ENCODE assay signal across 11 mouse cellular contexts in the genomic region with DNA sequence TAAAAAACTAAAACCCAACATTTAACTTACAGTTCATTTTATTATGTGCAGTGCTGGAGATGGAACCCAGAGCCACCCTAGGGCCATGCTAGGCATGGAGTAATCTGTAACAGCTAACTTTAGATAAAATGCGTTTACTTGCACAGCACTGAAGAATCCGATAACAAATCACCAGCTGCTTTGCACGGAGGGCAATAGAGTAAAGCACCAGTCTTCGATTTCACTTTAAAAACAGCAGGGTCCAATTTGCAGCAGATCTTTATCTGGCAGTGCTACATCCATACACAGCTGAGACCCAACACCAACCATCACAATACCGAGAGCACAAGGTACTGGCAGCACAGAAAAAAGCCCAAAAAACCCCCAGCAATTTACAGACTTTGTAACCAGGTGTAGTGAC. TPM values are rescaled to one million over a fixed set of nuclear protein-coding genes. Genes with fewer than 3 reads are reported as not detected.
DNase-seq lines count a peak whose midpoint lies in the region; ATAC-seq and TF ChIP-seq lines count a peak whose summit lies in the region.
"Had no signal": no experiment of that assay in that cellular context is flagged by ENCODE, and none has a peak within 500 bp of the region (broad histone marks: within the 10 kb centered on the region; RNA-seq: fewer than 3 reads in every experiment).

No protein-coding gene starts in this region.

- no peaks in the 10 kb centered on the region for H3K36me3 ChIP-seq in heart, embryonic 11.5 days (ENCODE audit: control insufficient read depth, insufficient read depth, low read length)
- no peaks in the 10 kb centered on the region for H3K36me3 ChIP-seq in neural tube, embryonic 12.5 days
- 0 out of 2 replicates have a peak, but pooled peaks cover 3% of the 10 kb centered on the region for H3K36me3 ChIP-seq in limb, embryonic 14.5 days (ENCODE audit: control insufficient read depth, insufficient read depth, low read length)

- no peaks in the 10 kb centered on the region for H3K9me3 ChIP-seq in heart, embryonic 11.5 days (replicated peaks; ENCODE audit: control insufficient read depth, low read length)
- no peaks in the 10 kb centered on the region for H3K9me3 ChIP-seq in neural tube, embryonic 12.5 days
- H3K9me3 ChIP-seq in limb, embryonic 14.5 days (ENCODE audit: control insufficient read depth, low read length) = no peaks in the 10 kb centered on the region

- TF ChIP-seq POLR2A in limb, embryonic 14.5 days (IDR thresholded peaks at IDR 0.05; ENCODE audit: borderline replicate concordance, extremely low read depth, insufficient read depth, insufficient read length) = no peak

- H3K4me3 ChIP-seq in heart, embryonic 11.5 days (ENCODE audit: low read depth, low read length) = no peak overlapping the region
- no peak overlapping the region for H3K4me3 ChIP-seq in neural tube, embryonic 12.5 days
- H3K4me3 ChIP-seq in limb, embryonic 14.5 days (replicated peaks; ENCODE audit: low read length) = no peak overlapping the region

- no peaks in the 10 kb centered on the region for H3K27me3 ChIP-seq in heart, embryonic 11.5 days (ENCODE audit: control insufficient read depth, insufficient read depth, low read length)
- H3K27me3 ChIP-seq in neural tube, embryonic 12.5 days (replicated peaks) = no peaks in the 10 kb centered on the region
- no peaks in the 10 kb centered on the region for H3K27me3 ChIP-seq in limb, embryonic 14.5 days (ENCODE audit: control insufficient read depth, insufficient read depth, low read length)

- no peak for ATAC-seq in heart, embryonic 11.5 days (replicated peaks; ENCODE audit: insufficient number of reproducible peaks, low FRiP score, low TSS enrichment)
- ATAC-seq in neural tube, embryonic 12.5 days (ENCODE audit: low FRiP score, low read depth) = no peak
- no peak for ATAC-seq in limb, embryonic 14.5 days (ENCODE audit: low FRiP score, low read depth)
- no peak for ATAC-seq in granulocyte monocyte progenitor cell, adult 5-6 weeks (replicated peaks; ENCODE audit: poor library complexity, severe bottlenecking)

- 68% methylated on average over 5 of the region's 5 CpGs for WGBS in heart, embryonic 11.5 days (ENCODE audit: insufficient replicate concordance)
- WGBS in neural tube, embryonic 12.5 days = 85% methylated on average over 5 of the region's 5 CpGs
- WGBS in limb, embryonic 14.5 days = 72% methylated on average over 5 of the region's 5 CpGs

- no peak overlapping the region for H3K9ac ChIP-seq in heart, embryonic 11.5 days (ENCODE audit: low read depth, low read length)
- no peak overlapping the region for H3K9ac ChIP-seq in neural tube, embryonic 12.5 days
- H3K9ac ChIP-seq in limb, embryonic 14.5 days (ENCODE audit: low read depth, low read length, severe bottlenecking) = no peak overlapping the region

- peaks cover 30% of the 10 kb centered on the region for H3K4me1 ChIP-seq in heart, embryonic 11.5 days (ENCODE audit: control insufficient read depth, insufficient read depth, low read length)
- H3K4me1 ChIP-seq in neural tube, embryonic 12.5 days = peaks cover 30% of the 10 kb centered on the region
- peaks cover 25% of the 10 kb centered on the region for H3K4me1 ChIP-seq in limb, embryonic 14.5 days (ENCODE audit: control insufficient read depth, insufficient read depth, low read length)

- DNase-seq in heart, adult 9 months (ENCODE audit: low spot score in 2 of 2) = no peak
- DNase-seq in neural tube, embryonic 10.5 days (ENCODE audit: extremely low spot score, low spot score) = no peak
- no peak for DNase-seq in limb, embryonic 14.5 days (ENCODE audit: low spot score)
- no peak for DNase-seq in left cerebral cortex, adult 18-20 months (ENCODE audit: low spot score in 2 of 2)
- no peak for DNase-seq in layer of hippocampus, adult 8-10 months (ENCODE audit: low spot score in 2 of 2)
- DNase-seq: cerebellum, adult 9-10 months; kidney, adult 9 months; lung, adult 18-20 months had no signal

- no peak overlapping the region for H3K27ac ChIP-seq in heart, embryonic 11.5 days (ENCODE audit: low read depth, low read length)
- H3K27ac ChIP-seq in neural tube, embryonic 12.5 days = no peak overlapping the region
- H3K27ac ChIP-seq in limb, embryonic 14.5 days (replicated peaks; ENCODE audit: low read depth, low read length) = peak overlapping the region; percentile 92; the same call in 1 of the 2 replicates

- H3K4me2 ChIP-seq in heart, embryonic 11.5 days = peak overlapping the region; percentile 99
- peak overlapping the region; percentile 81; the same call in 1 of the 2 replicates for H3K4me2 ChIP-seq in neural tube, embryonic 12.5 days (replicated peaks)
- peak overlapping the region; percentile 94; the same call in 1 of the 2 replicates for H3K4me2 ChIP-seq in limb, embryonic 14.5 days (replicated peaks; ENCODE audit: low read depth, low read length, severe bottlenecking)

RNA-seq across cellular contexts. Expression of a gene that starts 6.6 kb away (rescaled TPM):
- 20.8 and 21.3 TPM in 2 replicates for polyA plus RNA-seq in heart, embryonic 11.5 days (2014; fragmentation: Nextera tagmentation; extraction: Ambion mirVana)
- 32.0 and 33.6 TPM in 2 replicates for polyA plus RNA-seq in neural tube, embryonic 12.5 days (2016; fragmentation: Nextera tagmentation; extraction: Ambion mirVana)
- 28.9 and 39.7 TPM in 2 replicates for polyA plus RNA-seq in limb, embryonic 14.5 days (2012; rRNA removed)
- polyA plus RNA-seq in limb, embryonic 14.5 days (2014; fragmentation: Nextera tagmentation; extraction: Ambion mirVana) = 26.4 and 31.4 TPM in 2 replicates
- 44.8 and 57.8 TPM in 2 replicates for total RNA-seq in granulocyte monocyte progenitor cell, adult 5-6 weeks (2014; fragmentation: Nextera tagmentation)
- 48.5 and 51.3 TPM in 2 replicates for total RNA-seq in granulocyte monocyte progenitor cell, adult 5-6 weeks (2017)
- 10 to 100 TPM; 56.2 to 59.1 TPM for total RNA-seq in left cerebral cortex, adult 18-20 months (2021)
- total RNA-seq in layer of hippocampus, adult 8-10 months (2022) = 10 to 100 TPM; 55.2 to 63.2 (median 60.2) TPM

RNA-seq across cellular contexts. Expression of a gene that starts 6.7 kb away (rescaled TPM):
- polyA plus RNA-seq in heart, embryonic 11.5 days (2014; fragmentation: Nextera tagmentation; extraction: Ambion mirVana) = 52.9 and 54.2 TPM in 2 replicates
- 53.8 and 56.8 TPM in 2 replicates for polyA plus RNA-seq in neural tube, embryonic 12.5 days (2016; fragmentation: Nextera tagmentation; extraction: Ambion mirVana)
- polyA plus RNA-seq in limb, embryonic 14.5 days (2012; rRNA removed) = 58.9 and 64.0 TPM in 2 replicates
- 69.9 and 71.9 TPM in 2 replicates for polyA plus RNA-seq in limb, embryonic 14.5 days (2014; fragmentation: Nextera tagmentation; extraction: Ambion mirVana)
- total RNA-seq in granulocyte monocyte progenitor cell, adult 5-6 weeks (2014; fragmentation: Nextera tagmentation) = 50.9 and 61.5 TPM in 2 replicates
- 58.6 and 64.3 TPM in 2 replicates for total RNA-seq in granulocyte monocyte progenitor cell, adult 5-6 weeks (2017)
- 10 to 100 TPM; 63.9 to 67.2 TPM for total RNA-seq in left cerebral cortex, adult 18-20 months (2021)
- total RNA-seq in layer of hippocampus, adult 8-10 months (2022) = 10 to 100 TPM; 57.7 to 66.1 (median 60.0) TPM

RNA-seq across cellular contexts. Expression of a gene that starts 21.9 kb away (rescaled TPM):
- polyA plus RNA-seq in heart, embryonic 11.5 days (2014; fragmentation: Nextera tagmentation; extraction: Ambion mirVana) = 0.41 and 0.96 TPM in 2 replicates
- polyA plus RNA-seq in neural tube, embryonic 12.5 days (2016; fragmentation: Nextera tagmentation; extraction: Ambion mirVana) = 0.43 and 0.52 TPM in 2 replicates
- 3.4 and 5.9 TPM in 2 replicates for polyA plus RNA-seq in limb, embryonic 14.5 days (2012; rRNA removed)
- 1.7 and 2.2 TPM in 2 replicates for polyA plus RNA-seq in limb, embryonic 14.5 days (2014; fragmentation: Nextera tagmentation; extraction: Ambion mirVana)
- total RNA-seq in granulocyte monocyte progenitor cell, adult 5-6 weeks (2014; fragmentation: Nextera tagmentation) = 19.4 and 21.5 TPM in 2 replicates
- 6.5 and 9.0 TPM in 2 replicates for total RNA-seq in granulocyte monocyte progenitor cell, adult 5-6 weeks (2017)
- total RNA-seq in left cerebral cortex, adult 18-20 months (2021) = under 1 TPM; 0.26 to 0.37 TPM
- total RNA-seq in layer of hippocampus, adult 8-10 months (2022) = 1 to 10 TPM in 1 of 4 experiments, under 1 TPM in 3; 0.29 to 1.0 (median 0.71) TPM
